Mouse (Mus musculus) intestine, embryonic 16.5 days (tissue): Measurements from ENCODE around the gene Rnaseh2b. TPM values are rescaled to one million over a fixed set of nuclear protein-coding genes. Genes with fewer than 3 reads are reported as not detected.

Experiments
- ATAC-seq: fragments of 200-750 bp; cut with Nextera tagmentation; 2 replicates; pipeline ENCODE4 v1.8.0; 2017; ENCODE audit warnings: moderate TSS enrichment, moderate library complexity
- H3K27ac ChIP-seq: fragments of 300-500 bp; sonication (generic); 2 replicates; pipeline ENCODE4 v1.5.1; 2014; ENCODE audit warnings: mild to moderate bottlenecking, low read length
- H3K27me3 ChIP-seq: fragments of 300-500 bp; sonication (generic); replicated peaks from 2 replicates; pipeline ENCODE4 v1.6.1; 2014; ENCODE audit warnings: low read length, control low read depth, mixed read lengths; ENCODE audit not compliant: control insufficient read depth, insufficient read depth
- H3K36me3 ChIP-seq: fragments of 300-500 bp; sonication (generic); 2 replicates; pipeline ENCODE4 v1.6.1; 2014; ENCODE audit warnings: low read length, control low read depth; ENCODE audit not compliant: control insufficient read depth, insufficient read depth
- H3K4me1 ChIP-seq: fragments of 300-500 bp; sonication (generic); 2 replicates; pipeline ENCODE4 v1.6.1; 2014; ENCODE audit warnings: low read length, control low read depth, mixed read lengths; ENCODE audit not compliant: control insufficient read depth, insufficient read depth
- H3K4me2 ChIP-seq: fragments of 300-500 bp; sonication (generic); 2 replicates; pipeline ENCODE4 v1.6.1; 2014; ENCODE audit warnings: low read depth, low read length, control low read depth
- H3K4me3 ChIP-seq: fragments of 300-500 bp; sonication (generic); 2 replicates; pipeline ENCODE4 v1.5.1; 2014; ENCODE audit warnings: mild to moderate bottlenecking, low read length
- H3K9ac ChIP-seq: fragments of 300-500 bp; sonication (generic); 2 replicates; pipeline ENCODE4 v1.6.1; 2014; ENCODE audit warnings: low read depth, low read length
- H3K9me3 ChIP-seq: fragments of 300-500 bp; sonication (generic); 2 replicates; pipeline ENCODE4 v1.6.1; 2016; ENCODE audit warnings: low read length, control low read depth; ENCODE audit not compliant: control insufficient read depth
- WGBS: fragments of 180-500 bp; shearing (Covaris S2); extraction: QIAGEN DNeasy Blood & Tissue Kit; methylation state at CpG from one replicate; pipeline ENCODE4 v1.1.7; 2014; 5-methylcytosine and 5-hydroxymethylcytosine counted together
- polyA plus RNA-seq: library from polyadenylated mRNA; unstranded; fragments of >200 nt; fragmentation: Nextera tagmentation; extraction: Ambion mirVana; gene quantifications from 2 replicates; pipeline ENCODE4 v1.2.1, GENCODE M21; 2015

Gene Rnaseh2b
- polyA plus RNA-seq, 1 experiment from 2014 or later, result 54.8 TPM

GRCm38 (mm10) chr14:62298808-62299207, 6.4 kb downstream of the Rnaseh2b start:
- no peaks in the 10 kb centered on the region for H3K9me3 ChIP-seq
- no peak overlapping the region for H3K4me2 ChIP-seq
- H3K4me1 ChIP-seq, result no peaks in the 10 kb centered on the region
- WGBS, result 81% methylated on average over 1 of the region's 1 CpGs
- no peak overlapping the region for H3K9ac ChIP-seq
- no peaks in the 10 kb centered on the region for H3K27me3 ChIP-seq
- H3K4me3 ChIP-seq, result no peak overlapping the region
- H3K27ac ChIP-seq, result no peak overlapping the region
- no peak for ATAC-seq
- H3K36me3 ChIP-seq, result no peaks in the 10 kb centered on the region

- Histone ChIP-seq H3K27me3 (no peaks in the 10 kb centered on the region), H3K4me1 (no peaks in the 10 kb centered on the region), H3K36me3 (no peaks in the 10 kb centered on the region), H3K4me3 (no peak overlapping the region), H3K4me2 (no peak overlapping the region), H3K9ac (no peak overlapping the region), H3K27ac (no peak overlapping the region), H3K9me3 (no peaks in the 10 kb centered on the region)
- 72% methylated on average over 3 of the region's 3 CpGs for WGBS
- ATAC-seq, result no peak
These were observed 7.6 kb downstream of the Rnaseh2b start for GRCm38 (mm10) chr14:62300031-62300430.

- no peak overlapping the region for H3K4me3 ChIP-seq
- no peak overlapping the region for H3K27ac ChIP-seq
- no peaks in the 10 kb centered on the region for H3K36me3 ChIP-seq
- WGBS, result 73% methylated on average over 1 of the region's 1 CpGs
- H3K9ac ChIP-seq, result no peak overlapping the region
- no peaks in the 10 kb centered on the region for H3K27me3 ChIP-seq
- H3K4me1 ChIP-seq, result no peaks in the 10 kb centered on the region
- H3K4me2 ChIP-seq, result no peak overlapping the region
- H3K9me3 ChIP-seq, result no peaks in the 10 kb centered on the region
- ATAC-seq, result no peak
These were observed 15.2 kb downstream of the Rnaseh2b start for GRCm38 (mm10) chr14:62307555-62307954.

GRCm38 (mm10) chr14:62309026-62309425, 16.6 kb downstream of the Rnaseh2b start:
- H3K4me2 ChIP-seq, result no peak overlapping the region
- no peaks in the 10 kb centered on the region for H3K9me3 ChIP-seq
- ATAC-seq, result no peak
- H3K27ac ChIP-seq, result no peak overlapping the region
- 40% methylated on average over 2 of the region's 2 CpGs for WGBS
- no peak overlapping the region for H3K4me3 ChIP-seq
- H3K27me3 ChIP-seq, result no peaks in the 10 kb centered on the region
- no peaks in the 10 kb centered on the region for H3K4me1 ChIP-seq
- no peak overlapping the region for H3K9ac ChIP-seq
- H3K36me3 ChIP-seq, result no peaks in the 10 kb centered on the region

GRCm38 (mm10) chr14:62311672-62312071, 19.3 kb downstream of the Rnaseh2b start:
- Histone ChIP-seq H3K4me1 (no peaks in the 10 kb centered on the region), H3K27ac (no peak overlapping the region), H3K4me2 (no peak overlapping the region), H3K27me3 (no peaks in the 10 kb centered on the region), H3K9ac (no peak overlapping the region), H3K9me3 (no peaks in the 10 kb centered on the region), H3K36me3 (no peaks in the 10 kb centered on the region), H3K4me3 (no peak overlapping the region)
- no peak for ATAC-seq
- WGBS, result 92% methylated on average over 1 of the region's 1 CpGs

- Histone ChIP-seq H3K4me1 (no peaks in the 10 kb centered on the region), H3K36me3 (no peaks in the 10 kb centered on the region), H3K27ac (no peak overlapping the region), H3K27me3 (no peaks in the 10 kb centered on the region), H3K9me3 (no peaks in the 10 kb centered on the region), H3K4me3 (no peak overlapping the region), H3K9ac (no peak overlapping the region), H3K4me2 (no peak overlapping the region)
- 46% methylated on average over 6 of the region's 6 CpGs for WGBS
- ATAC-seq, result no peak
These were observed 30.4 kb downstream of the Rnaseh2b start for GRCm38 (mm10) chr14:62322581-62323344.

- no peaks in the 10 kb centered on the region for H3K36me3 ChIP-seq
- H3K9me3 ChIP-seq, result no peaks in the 10 kb centered on the region
- no peak for ATAC-seq
- 83% methylated on average over 5 of the region's 5 CpGs for WGBS
- H3K27ac ChIP-seq, result no peak overlapping the region
- no peak overlapping the region for H3K9ac ChIP-seq
- H3K4me1 ChIP-seq, result no peaks in the 10 kb centered on the region
- H3K4me3 ChIP-seq, result no peak overlapping the region
- H3K4me2 ChIP-seq, result no peak overlapping the region
- H3K27me3 ChIP-seq, result no peaks in the 10 kb centered on the region
These were observed 31.1 kb downstream of the Rnaseh2b start for GRCm38 (mm10) chr14:62323457-62323856.

- H3K9me3 ChIP-seq, result no peaks in the 10 kb centered on the region
- WGBS, result 89% methylated on average over 5 of the region's 5 CpGs
These were observed 32.6 kb downstream of the Rnaseh2b start for GRCm38 (mm10) chr14:62324943-62325342.

GRCm38 (mm10) chr14:62326026-62326425, 33.6 kb downstream of the Rnaseh2b start:
- WGBS, result 58% methylated on average over 3 of the region's 3 CpGs
- H3K27me3 ChIP-seq, result no peaks in the 10 kb centered on the region
- no peak for ATAC-seq

More at GRCm38 (mm10) chr14:62324943-62325342, 32.6 kb downstream of the Rnaseh2b start:
- no peak overlapping the region for H3K27ac ChIP-seq
- H3K27me3 ChIP-seq, result no peaks in the 10 kb centered on the region
- H3K4me2 ChIP-seq, result no peak overlapping the region
- ATAC-seq, result no peak
- H3K4me3 ChIP-seq, result no peak overlapping the region
- H3K9ac ChIP-seq, result no peak overlapping the region
- H3K36me3 ChIP-seq, result no peaks in the 10 kb centered on the region
- no peaks in the 10 kb centered on the region for H3K4me1 ChIP-seq

GRCm38 (mm10) chr14:62327171-62327570, 34.8 kb downstream of the Rnaseh2b start:
- Histone ChIP-seq H3K4me2 (no peak overlapping the region), H3K27me3 (no peaks in the 10 kb centered on the region), H3K27ac (no peak overlapping the region), H3K9me3 (no peaks in the 10 kb centered on the region), H3K9ac (no peak overlapping the region), H3K36me3 (no peaks in the 10 kb centered on the region), H3K4me1 (peaks cover 4% of the 10 kb centered on the region), H3K4me3 (no peak overlapping the region)
- WGBS, result 26% methylated on average over 2 of the region's 2 CpGs
- no peak for ATAC-seq

More at GRCm38 (mm10) chr14:62326026-62326425, 33.6 kb downstream of the Rnaseh2b start:
- H3K27ac ChIP-seq, result no peak overlapping the region
- no peak overlapping the region for H3K9ac ChIP-seq
- H3K4me3 ChIP-seq, result no peak overlapping the region
- H3K36me3 ChIP-seq, result no peaks in the 10 kb centered on the region
- H3K9me3 ChIP-seq, result no peaks in the 10 kb centered on the region
- no peaks in the 10 kb centered on the region for H3K4me1 ChIP-seq
- H3K4me2 ChIP-seq, result no peak overlapping the region
